Mouse (Mus musculus): ENCODE data around the gene Vmp1. TPM values are rescaled to one million over a fixed set of nuclear protein-coding genes. Genes with fewer than 3 reads are reported as not detected.

Vmp1 gene
- polyA plus RNA-seq, 1 experiment from 2014 or later, result 128 TPM

DNA sequence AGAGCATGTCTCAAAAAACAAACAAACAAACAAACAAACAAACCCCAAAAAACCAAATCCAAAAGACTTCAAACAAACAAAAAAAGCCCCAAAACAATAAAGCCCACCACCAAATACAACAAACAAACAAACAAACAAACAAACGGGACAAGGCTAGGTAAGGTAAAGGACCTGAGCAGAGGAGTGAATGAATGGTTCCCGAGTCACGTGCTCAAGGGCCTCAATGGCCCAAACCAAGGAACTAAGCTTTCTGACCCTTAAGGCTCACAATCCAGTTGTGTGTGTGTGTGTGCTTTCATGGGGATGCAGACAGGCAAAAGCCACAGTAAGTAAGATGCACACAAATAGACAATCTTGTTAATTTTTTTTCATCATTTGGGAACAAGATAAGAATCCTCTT is 79.3 kb downstream of the Vmp1 start:
- Histone ChIP-seq H3K4me1 (ENCODE audit: control insufficient read depth, insufficient read depth, low read length) (no peaks in the 10 kb centered on the region), H3K27ac (ENCODE audit: low read length) (no peak overlapping the region), H3K9ac (ENCODE audit: low read depth, low read length) (no peak overlapping the region), H3K4me2 (ENCODE audit: low read length) (no peak overlapping the region), H3K36me3 (ENCODE audit: control insufficient read depth, insufficient read depth, low read length) (peaks cover 7% of the 10 kb centered on the region), H3K9me3 (replicated peaks; ENCODE audit: control insufficient read depth, low read length, poor library complexity, severe bottlenecking) (no peaks in the 10 kb centered on the region), H3K27me3 (ENCODE audit: control insufficient read depth, insufficient read depth, low read depth, low read length) (no peaks in the 10 kb centered on the region), H3K4me3 (ENCODE audit: low read depth, low read length) (no peak overlapping the region)
- 96% methylated on average over 3 of the region's 3 CpGs for WGBS
- no peak for ATAC-seq

DNA sequence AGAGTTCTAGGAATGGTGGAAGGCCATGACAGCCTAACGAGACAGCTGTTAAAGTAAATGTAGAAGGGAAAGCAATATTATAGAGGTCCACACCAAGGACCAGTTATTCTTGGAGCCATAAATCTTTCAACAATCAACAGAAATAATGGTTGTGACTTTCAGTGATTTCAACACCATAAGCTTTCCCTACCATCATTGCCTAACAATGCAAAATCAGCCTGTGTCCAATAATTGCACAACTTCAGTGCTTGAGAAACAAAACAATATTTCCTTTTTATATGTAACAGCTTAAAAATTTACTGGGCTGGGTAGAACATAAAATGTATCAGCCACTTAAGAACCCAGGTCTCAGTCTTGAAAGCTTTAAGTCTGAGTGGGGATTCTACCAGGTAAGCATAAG is 79.9 kb downstream of the Vmp1 start:
- Histone ChIP-seq H3K27ac (ENCODE audit: low read length) (no peak overlapping the region), H3K9ac (ENCODE audit: low read depth, low read length) (no peak overlapping the region), H3K27me3 (ENCODE audit: control insufficient read depth, insufficient read depth, low read depth, low read length) (no peaks in the 10 kb centered on the region), H3K4me2 (ENCODE audit: low read length) (no peak overlapping the region), H3K4me3 (ENCODE audit: low read depth, low read length) (no peak overlapping the region), H3K4me1 (ENCODE audit: control insufficient read depth, insufficient read depth, low read length) (no peaks in the 10 kb centered on the region), H3K36me3 (ENCODE audit: control insufficient read depth, insufficient read depth, low read length) (peaks cover 7% of the 10 kb centered on the region), H3K9me3 (replicated peaks; ENCODE audit: control insufficient read depth, low read length, poor library complexity, severe bottlenecking) (no peaks in the 10 kb centered on the region)
- ATAC-seq, result no peak
- WGBS, result 100% methylated on average over 1 of the region's 1 CpGs

DNA sequence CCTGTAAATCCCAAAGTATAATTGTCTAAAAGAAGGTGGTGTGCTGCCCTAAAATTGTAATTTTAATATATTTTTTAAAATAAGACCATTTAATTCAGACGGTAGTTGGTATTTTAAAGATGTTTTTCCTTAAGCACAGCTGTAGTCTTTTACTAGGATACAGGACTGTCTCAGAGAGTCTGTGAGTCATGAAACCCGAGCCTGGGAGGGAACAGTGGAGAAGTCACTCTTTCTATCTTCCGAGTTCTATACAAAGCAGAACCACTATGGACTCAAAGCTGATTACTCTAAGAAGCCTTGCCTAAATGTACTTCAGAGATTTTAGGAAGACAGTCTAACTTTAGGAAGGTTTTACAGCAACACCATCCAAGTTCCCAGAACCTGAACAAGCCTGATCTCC is 81.5 kb downstream of the Vmp1 start:
- Histone ChIP-seq H3K9ac (ENCODE audit: low read depth, low read length) (no peak overlapping the region), H3K27ac (ENCODE audit: low read length) (no peak overlapping the region), H3K9me3 (replicated peaks; ENCODE audit: control insufficient read depth, low read length, poor library complexity, severe bottlenecking) (no peaks in the 10 kb centered on the region), H3K36me3 (ENCODE audit: control insufficient read depth, insufficient read depth, low read length) (peaks cover 7% of the 10 kb centered on the region), H3K4me3 (ENCODE audit: low read depth, low read length) (no peak overlapping the region), H3K27me3 (ENCODE audit: control insufficient read depth, insufficient read depth, low read depth, low read length) (no peaks in the 10 kb centered on the region), H3K4me1 (ENCODE audit: control insufficient read depth, insufficient read depth, low read length) (no peaks in the 10 kb centered on the region), H3K4me2 (ENCODE audit: low read length) (no peak overlapping the region)
- no peak for ATAC-seq
- WGBS, result 63% methylated on average over 3 of the region's 3 CpGs

DNA sequence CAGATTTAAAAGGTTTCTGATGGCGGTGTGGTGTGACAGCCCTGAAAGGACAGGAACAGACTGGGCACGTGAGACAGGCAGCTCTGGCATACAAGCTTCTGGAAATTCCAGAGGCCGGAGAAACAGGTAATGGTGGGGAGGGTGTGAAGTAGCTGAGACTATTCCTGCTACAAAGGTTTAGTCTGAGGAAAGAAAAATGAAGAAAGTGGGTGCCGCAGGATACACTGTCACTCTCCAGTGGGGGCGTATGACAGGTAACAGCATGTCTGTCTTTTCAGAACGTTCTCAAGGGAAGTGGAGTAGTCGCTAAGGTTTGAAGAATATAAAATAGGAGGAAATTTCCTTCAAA is 83.5 kb downstream of the Vmp1 start:
- no peaks in the 10 kb centered on the region for H3K9me3 ChIP-seq (replicated peaks; ENCODE audit: control insufficient read depth, low read length, poor library complexity, severe bottlenecking)
- H3K9ac ChIP-seq (ENCODE audit: low read depth, low read length), result no peak overlapping the region
- no peak overlapping the region for H3K27ac ChIP-seq (ENCODE audit: low read length)
- no peak overlapping the region for H3K4me2 ChIP-seq (ENCODE audit: low read length)
- H3K36me3 ChIP-seq (ENCODE audit: control insufficient read depth, insufficient read depth, low read length), result no peaks in the 10 kb centered on the region
- no peak overlapping the region for H3K4me3 ChIP-seq (ENCODE audit: low read depth, low read length)
- no peaks in the 10 kb centered on the region for H3K4me1 ChIP-seq (ENCODE audit: control insufficient read depth, insufficient read depth, low read length)
- 92% methylated on average over 7 of the region's 7 CpGs for WGBS
- no peaks in the 10 kb centered on the region for H3K27me3 ChIP-seq (ENCODE audit: control insufficient read depth, insufficient read depth, low read depth, low read length)
- ATAC-seq, result no peak

DNA sequence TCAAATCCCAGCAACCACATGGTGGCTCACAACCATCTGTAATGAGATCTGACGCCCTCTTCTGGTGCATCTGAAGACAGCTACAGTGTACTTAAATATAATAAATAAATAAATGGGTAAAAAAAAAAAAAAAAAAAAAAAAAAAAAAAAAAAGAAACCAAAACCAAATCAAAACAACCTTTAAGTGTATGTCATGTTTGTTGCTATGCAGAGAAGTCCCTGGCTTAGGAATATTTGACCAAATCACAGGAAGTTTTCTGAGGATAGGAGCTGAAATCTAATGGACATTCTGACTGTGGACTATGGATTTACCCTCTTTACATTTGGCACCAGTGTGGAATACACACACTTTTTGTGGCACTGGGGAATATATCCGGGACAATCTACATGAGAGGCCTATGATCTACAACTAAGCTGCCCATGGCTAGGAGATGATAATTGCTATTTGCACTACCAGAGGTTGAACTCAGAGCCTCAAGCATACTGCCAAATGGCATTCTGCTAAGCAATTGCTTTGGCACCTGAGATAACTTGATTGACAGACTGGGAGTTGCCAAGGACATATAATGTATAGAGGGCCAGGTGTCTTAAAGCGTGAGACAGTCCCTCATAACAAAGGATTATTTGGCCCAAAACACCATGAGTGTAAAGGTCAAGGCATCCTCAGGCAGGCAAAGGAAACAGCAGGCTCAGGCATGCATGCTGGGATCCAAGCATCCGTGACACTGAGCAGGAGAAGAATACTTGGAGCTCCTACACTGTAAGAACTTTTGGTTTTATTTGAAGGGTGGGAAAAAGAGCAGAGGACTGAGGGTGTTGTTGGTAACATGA is 84.0 kb downstream of the Vmp1 start:
- no peak overlapping the region for H3K9ac ChIP-seq (ENCODE audit: low read depth, low read length)
- ATAC-seq, result no peak
- no peaks in the 10 kb centered on the region for H3K27me3 ChIP-seq (ENCODE audit: control insufficient read depth, insufficient read depth, low read depth, low read length)
- no peaks in the 10 kb centered on the region for H3K9me3 ChIP-seq (replicated peaks; ENCODE audit: control insufficient read depth, low read length, poor library complexity, severe bottlenecking)
- H3K4me1 ChIP-seq (ENCODE audit: control insufficient read depth, insufficient read depth, low read length), result no peaks in the 10 kb centered on the region
- no peaks in the 10 kb centered on the region for H3K36me3 ChIP-seq (ENCODE audit: control insufficient read depth, insufficient read depth, low read length)
- H3K4me3 ChIP-seq (ENCODE audit: low read depth, low read length), result no peak overlapping the region
- WGBS, result 75% methylated on average over 4 of the region's 4 CpGs
- no peak overlapping the region for H3K27ac ChIP-seq (ENCODE audit: low read length)
- H3K4me2 ChIP-seq (ENCODE audit: low read length), result no peak overlapping the region

DNA sequence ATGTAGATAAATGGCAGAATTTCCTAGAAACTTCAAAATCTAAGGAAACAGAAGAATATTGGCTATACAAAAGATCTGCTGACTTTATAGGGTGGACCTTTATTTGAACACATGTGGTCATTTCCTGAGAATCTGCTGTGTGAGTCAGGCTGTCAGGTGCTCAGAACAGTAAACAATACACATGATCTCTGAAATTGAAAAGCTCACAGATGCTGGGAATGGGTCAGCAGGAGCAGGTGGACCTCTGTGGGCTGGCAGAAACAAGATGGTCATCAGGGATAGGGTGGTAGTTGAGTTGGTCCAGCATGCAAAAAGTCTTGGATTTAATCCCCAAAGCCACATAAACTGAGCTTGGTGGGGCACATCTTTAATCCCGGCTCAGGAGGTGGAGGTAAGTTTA is 85.1 kb downstream of the Vmp1 start:
- H3K4me2 ChIP-seq (ENCODE audit: low read length), result no peak overlapping the region
- ATAC-seq, result no peak
- no peaks in the 10 kb centered on the region for H3K27me3 ChIP-seq (ENCODE audit: control insufficient read depth, insufficient read depth, low read depth, low read length)
- WGBS, result 78% methylated on average over 1 of the region's 1 CpGs
- H3K4me1 ChIP-seq (ENCODE audit: control insufficient read depth, insufficient read depth, low read length), result no peaks in the 10 kb centered on the region
- H3K9ac ChIP-seq (ENCODE audit: low read depth, low read length), result no peak overlapping the region
- H3K36me3 ChIP-seq (ENCODE audit: control insufficient read depth, insufficient read depth, low read length), result no peaks in the 10 kb centered on the region
- H3K4me3 ChIP-seq (ENCODE audit: low read depth, low read length), result no peak overlapping the region
- no peak overlapping the region for H3K27ac ChIP-seq (ENCODE audit: low read length)
- no peaks in the 10 kb centered on the region for H3K9me3 ChIP-seq (replicated peaks; ENCODE audit: control insufficient read depth, low read length, poor library complexity, severe bottlenecking)

DNA sequence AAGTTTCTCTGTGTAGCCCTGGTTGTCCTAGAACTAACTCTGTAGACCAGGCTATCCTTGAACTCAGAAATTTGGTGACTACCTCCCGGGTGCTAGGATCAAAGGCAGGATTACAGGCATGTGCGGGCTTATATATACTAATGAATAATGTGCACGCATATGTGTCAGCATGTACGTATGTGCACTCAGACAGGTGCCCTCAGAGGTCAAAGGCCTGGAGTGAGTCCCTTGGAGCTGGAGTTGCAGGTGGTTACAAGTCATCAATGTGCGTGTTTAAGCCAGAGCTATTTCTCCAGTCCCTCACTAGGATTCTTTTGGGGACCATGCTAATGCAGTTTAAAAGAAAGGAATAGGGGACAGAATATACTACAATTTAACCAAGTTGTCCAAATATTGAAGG is 85.5 kb downstream of the Vmp1 start:
- no peak overlapping the region for H3K4me3 ChIP-seq (ENCODE audit: low read depth, low read length)
- ATAC-seq, result no peak
- H3K9me3 ChIP-seq (replicated peaks; ENCODE audit: control insufficient read depth, low read length, poor library complexity, severe bottlenecking), result no peaks in the 10 kb centered on the region
- H3K27me3 ChIP-seq (ENCODE audit: control insufficient read depth, insufficient read depth, low read depth, low read length), result no peaks in the 10 kb centered on the region
- no peak overlapping the region for H3K9ac ChIP-seq (ENCODE audit: low read depth, low read length)
- WGBS, result 90% methylated on average over 5 of the region's 5 CpGs
- H3K36me3 ChIP-seq (ENCODE audit: control insufficient read depth, insufficient read depth, low read length), result no peaks in the 10 kb centered on the region
- H3K4me2 ChIP-seq (ENCODE audit: low read length), result no peak overlapping the region
- no peak overlapping the region for H3K27ac ChIP-seq (ENCODE audit: low read length)
- H3K4me1 ChIP-seq (ENCODE audit: control insufficient read depth, insufficient read depth, low read length), result peaks cover under 1% of the 10 kb centered on the region

DNA sequence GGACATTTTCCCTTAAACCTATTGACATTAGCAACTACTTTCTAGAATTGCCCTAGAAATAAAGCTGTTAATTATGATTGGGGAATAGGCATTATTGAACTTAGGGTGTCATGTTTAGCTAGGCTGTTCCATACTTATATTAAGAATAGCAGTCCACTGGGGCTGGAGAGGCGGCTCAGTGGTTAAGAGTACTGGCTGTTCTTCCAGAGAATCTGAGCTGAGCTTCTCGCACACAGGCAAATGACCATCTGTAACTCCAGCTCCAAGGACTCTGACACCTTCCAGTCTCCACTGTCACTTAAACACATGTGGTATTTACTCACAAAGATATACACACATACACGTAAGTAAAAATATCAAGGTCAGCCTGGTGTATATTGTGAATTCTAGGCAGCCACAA is 86.7 kb downstream of the Vmp1 start:
- Histone ChIP-seq H3K36me3 (ENCODE audit: control insufficient read depth, insufficient read depth, low read length) (no peaks in the 10 kb centered on the region), H3K4me3 (ENCODE audit: low read depth, low read length) (no peak overlapping the region), H3K9ac (ENCODE audit: low read depth, low read length) (no peak overlapping the region), H3K27ac (ENCODE audit: low read length) (no peak overlapping the region), H3K27me3 (ENCODE audit: control insufficient read depth, insufficient read depth, low read depth, low read length) (no peaks in the 10 kb centered on the region), H3K4me1 (ENCODE audit: control insufficient read depth, insufficient read depth, low read length) (peaks cover 3% of the 10 kb centered on the region), H3K4me2 (ENCODE audit: low read length) (no peak overlapping the region), H3K9me3 (replicated peaks; ENCODE audit: control insufficient read depth, low read length, poor library complexity, severe bottlenecking) (no peaks in the 10 kb centered on the region)
- no peak for ATAC-seq
- 94% methylated on average over 3 of the region's 3 CpGs for WGBS

DNA sequence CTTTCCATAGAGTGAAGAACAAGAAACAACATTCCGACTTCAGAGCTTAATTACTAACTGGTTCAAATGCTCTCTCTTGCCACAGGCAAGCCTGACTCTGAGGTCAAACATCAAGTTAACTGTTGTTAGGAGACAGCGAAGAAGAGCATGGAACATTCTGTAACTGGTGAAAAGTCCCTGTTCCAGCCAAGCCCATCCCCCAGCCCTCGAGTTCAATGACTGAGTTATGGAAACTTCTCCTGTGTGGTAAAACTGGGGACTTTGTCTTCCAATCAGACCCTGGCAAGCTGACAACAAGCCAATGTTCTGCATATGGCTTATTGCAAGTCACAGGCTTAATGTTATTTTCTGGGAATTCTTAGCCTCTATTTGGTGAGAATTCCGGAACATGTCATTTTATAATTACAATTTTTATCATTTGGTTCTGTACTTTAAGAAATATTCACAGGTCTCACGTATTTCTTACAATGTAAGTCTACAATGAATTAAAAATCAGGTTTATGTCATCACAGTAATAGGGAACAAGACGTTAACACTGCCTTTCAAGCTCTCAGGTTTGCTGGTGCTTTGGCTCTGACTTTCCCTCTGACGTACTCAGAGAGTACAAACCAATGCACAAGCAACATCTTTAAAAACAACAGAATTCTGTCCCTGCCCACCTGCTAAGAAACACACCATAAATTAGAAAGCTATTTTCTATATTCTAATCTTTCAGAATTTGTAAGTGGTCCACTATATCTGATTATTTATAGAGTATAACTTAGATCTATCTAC is 87.3 kb downstream of the Vmp1 start:
- ATAC-seq, result no peak
- no peak overlapping the region for H3K4me3 ChIP-seq (ENCODE audit: low read depth, low read length)
- no peaks in the 10 kb centered on the region for H3K9me3 ChIP-seq (replicated peaks; ENCODE audit: control insufficient read depth, low read length, poor library complexity, severe bottlenecking)
- peaks cover 3% of the 10 kb centered on the region for H3K4me1 ChIP-seq (ENCODE audit: control insufficient read depth, insufficient read depth, low read length)
- H3K36me3 ChIP-seq (ENCODE audit: control insufficient read depth, insufficient read depth, low read length), result no peaks in the 10 kb centered on the region
- no peak overlapping the region for H3K27ac ChIP-seq (ENCODE audit: low read length)
- no peaks in the 10 kb centered on the region for H3K27me3 ChIP-seq (ENCODE audit: control insufficient read depth, insufficient read depth, low read depth, low read length)
- no peak overlapping the region for H3K4me2 ChIP-seq (ENCODE audit: low read length)
- H3K9ac ChIP-seq (ENCODE audit: low read depth, low read length), result no peak overlapping the region
- WGBS, result 91% methylated on average over 7 of the region's 7 CpGs

Data from midbrain, embryonic 16.5 days (tissue).